Mouse (Mus musculus) gastrocnemius, postnatal 36 days (tissue): ENCODE measurements at regions not wholly inside any gene's neighbourhood (a gene's known extent, or its start where the extent isn't known, plus 50 kb on each side); places are given as distances from the start of the nearest gene placed in this dataset.

Experiments used
- DNase-seq, 2 experiments: peaks; one replicate each; pipeline ENCODE4 v3.0.0; 2022
- intact Hi-C: fragments of 180-260 bp; cut with DNase I; formaldehyde crosslinking; loops from one replicate; pipeline ENCODE4 v1.15.1; 2025

DNA sequence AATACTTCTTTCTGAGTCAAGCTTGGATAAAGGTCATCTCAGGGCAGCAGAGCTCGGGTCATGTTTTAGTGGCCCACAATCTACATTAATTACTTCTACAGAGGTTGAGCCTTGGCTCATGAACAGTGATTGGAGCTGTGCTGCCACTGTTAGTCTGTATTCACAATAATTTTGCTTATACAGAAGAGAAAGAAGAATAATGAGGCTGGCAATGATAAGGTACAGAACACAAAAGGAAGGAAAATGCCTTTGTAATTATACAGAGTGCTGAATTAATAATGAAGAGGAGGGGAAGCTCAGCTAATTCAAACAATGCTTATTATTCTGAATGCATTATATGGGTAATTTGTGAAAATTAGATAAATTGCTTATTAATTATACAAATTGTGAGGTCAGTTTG lies 573.9 kb upstream of the Cblb start:
- DNase-seq, result no peak
- intact Hi-C loops, result no loop called here

DNA sequence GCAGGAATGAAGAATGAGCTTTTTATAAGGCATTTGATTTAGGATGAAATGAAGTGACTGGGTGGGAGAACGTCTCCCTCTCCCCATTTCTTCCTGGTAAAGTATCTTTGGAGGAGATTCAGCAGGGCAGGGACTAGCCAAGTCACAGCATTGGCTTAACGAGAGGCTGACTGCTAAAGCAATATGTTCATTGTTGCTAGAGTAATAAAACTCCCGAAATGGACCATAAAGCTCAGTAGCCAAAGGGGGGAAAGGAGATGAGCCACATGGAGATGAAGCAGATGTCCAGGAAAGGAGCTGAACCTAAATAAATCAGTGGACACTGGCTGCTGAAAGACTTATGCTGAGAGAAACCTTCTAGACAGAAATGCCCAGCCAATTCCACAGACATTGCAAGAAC lies 555.3 kb upstream of the Cblb start:
- intact Hi-C loops, result no loop called here
- no peak for DNase-seq

DNA sequence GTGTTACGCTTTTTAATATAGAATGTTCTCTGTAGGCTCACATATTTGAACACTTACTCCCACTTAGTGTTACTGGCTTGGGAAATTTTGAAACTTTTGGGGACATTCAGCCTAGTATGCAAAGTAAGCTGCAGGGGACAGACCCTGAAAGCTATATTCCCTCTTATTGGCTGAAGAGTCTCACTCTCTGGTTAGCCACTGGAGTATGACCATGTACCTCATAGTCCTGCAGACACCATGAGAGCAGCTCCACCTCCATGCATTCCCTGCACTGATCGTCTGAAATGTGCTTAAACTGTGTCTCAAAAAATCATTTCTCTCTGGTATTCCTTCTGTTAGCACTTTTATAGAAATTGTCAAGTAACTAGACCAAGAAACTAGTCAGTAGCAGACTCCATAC lies 534.9 kb upstream of the Cblb start:
- intact Hi-C loops, result no loop called here
- no peak for DNase-seq

DNA sequence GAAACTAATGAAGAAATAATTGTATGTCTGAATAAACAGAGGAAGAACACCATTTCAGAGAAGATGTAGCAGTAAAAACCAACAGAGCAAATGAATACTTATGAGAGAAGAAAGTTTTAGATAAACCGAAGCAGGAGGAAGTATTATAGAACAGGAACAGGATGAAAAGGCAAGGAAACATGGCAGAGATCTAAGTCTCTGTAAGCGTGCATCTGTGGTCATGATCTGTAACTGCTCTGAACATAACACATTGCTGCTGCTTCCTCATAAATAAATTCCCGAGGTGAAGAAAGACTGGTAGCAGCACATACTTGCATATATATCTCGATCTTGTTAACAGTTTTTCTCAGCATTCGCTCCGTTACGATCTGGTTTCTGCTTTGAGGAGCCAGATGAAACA lies 533.2 kb upstream of the Cblb start:
- intact Hi-C loops, result no loop called here
- DNase-seq, result no peak

DNA sequence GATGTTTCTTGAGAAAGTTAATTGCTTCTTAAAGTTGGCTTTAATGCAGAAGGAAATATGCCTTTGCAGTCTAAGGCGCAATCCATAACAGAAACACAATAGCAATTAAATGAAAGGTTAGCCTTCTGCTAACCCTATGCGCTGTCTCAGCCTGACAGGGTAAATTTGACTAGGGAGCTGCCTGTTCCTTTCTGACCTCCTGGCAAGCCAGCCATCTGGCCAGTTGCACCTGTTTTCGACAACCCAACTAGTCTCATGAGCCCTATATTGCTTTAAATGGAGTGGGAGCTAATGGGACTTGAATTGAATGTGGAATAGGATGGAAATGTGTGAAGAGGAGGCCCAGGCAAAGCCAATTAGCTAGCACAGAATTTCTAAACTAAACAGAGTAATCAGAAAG lies 513.9 kb upstream of the Cblb start:
- intact Hi-C loops, result no loop called here
- no peak for DNase-seq

DNA sequence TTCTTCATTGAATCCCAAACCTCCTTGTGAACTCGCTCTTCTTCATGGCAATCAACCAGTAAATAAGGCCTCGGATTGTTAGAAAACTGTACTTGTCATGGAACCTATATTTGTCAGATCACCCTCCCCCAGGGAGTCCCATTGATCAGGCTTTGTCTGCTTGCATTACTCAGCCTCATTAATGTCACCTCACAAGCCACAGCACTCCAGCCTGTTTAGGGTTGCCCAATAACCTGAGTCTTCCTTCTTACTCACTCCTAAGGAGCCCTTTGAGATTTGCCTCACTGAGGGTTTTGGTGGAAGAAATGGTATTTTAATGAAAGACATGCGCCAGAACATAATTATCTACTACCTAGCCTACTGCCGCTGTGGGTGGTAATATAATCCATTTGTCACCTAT lies 510.3 kb upstream of the Cblb start:
- intact Hi-C loops, result no loop called here
- DNase-seq, result no peak

DNA sequence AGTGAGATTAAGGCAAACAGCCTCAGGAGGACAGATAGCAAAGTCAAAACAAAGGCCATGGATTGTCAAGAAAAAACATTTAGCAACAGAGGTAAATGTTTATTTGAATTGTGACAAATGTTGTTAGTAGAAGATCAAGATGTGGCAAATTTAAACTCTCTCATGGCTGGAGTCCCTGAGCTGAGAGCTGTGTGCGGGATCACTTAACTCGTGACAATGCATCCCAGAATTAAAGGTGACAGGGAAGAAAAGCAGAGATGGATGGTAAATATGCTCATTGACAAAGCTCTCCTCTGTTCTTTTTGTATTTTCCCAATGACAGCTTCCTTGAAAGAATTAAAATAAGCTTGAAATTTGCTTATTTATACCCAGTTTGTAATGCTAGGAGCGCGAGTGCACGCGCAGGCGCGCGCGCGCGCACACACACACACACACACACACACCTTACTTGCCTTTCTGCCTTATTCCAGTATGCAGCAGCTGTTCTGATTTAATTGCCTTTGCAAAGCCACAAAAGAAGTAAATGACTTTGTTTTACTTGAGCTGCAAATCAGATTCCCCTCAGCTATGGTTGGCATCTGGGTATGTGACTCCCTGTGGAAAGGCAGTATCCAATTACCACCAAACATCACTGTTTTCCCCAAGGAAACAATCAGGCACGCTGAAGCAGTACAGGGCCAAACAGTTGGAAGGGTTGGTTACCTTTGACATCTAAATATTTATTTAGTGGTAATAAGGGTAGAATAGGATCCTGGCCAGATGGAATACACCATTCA lies 509.5 kb upstream of the Cblb start:
- intact Hi-C loops, result no loop called here
- no peak for DNase-seq

DNA sequence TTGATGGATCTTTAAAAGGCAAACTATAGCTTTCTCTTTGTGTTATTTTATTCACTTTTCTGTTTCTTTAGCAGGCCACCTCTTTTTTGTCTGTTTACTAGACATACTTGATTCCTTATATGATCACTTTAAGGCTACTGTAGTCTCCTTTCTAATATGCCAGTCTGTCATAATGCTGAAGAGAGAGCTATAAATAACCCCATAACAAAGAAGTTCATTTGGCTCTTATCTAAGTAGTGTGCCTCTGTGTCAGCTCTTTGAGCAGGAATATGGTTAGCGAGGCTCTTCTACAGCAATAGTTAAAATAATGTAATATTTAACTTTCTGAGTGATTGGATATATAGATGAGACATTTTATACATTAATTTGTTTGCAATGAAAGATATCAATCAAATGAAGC lies 507.0 kb upstream of the Cblb start:
- intact Hi-C loops, result no loop called here
- no peak for DNase-seq

DNA sequence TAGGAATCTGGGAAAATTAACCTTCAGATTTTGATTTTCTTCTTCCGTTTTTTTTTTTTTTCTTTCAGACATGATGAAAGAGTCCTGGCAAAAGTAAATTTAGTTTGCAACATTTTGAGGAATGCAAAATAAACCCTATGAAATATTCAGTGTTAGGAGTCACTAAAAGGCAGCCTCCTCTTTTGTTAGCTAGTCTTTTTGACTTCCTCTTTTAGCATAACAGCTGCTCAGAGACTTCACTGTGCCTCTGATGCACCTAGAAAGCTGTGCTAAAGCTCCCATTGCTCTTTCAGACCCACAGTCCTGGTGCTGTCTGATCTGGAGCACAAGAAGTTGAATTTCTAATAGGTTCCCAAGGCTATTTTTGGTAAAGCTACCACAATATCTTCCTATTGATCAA lies 498.5 kb upstream of the Cblb start:
- no peak for DNase-seq
- intact Hi-C loops, result no loop called here

DNA sequence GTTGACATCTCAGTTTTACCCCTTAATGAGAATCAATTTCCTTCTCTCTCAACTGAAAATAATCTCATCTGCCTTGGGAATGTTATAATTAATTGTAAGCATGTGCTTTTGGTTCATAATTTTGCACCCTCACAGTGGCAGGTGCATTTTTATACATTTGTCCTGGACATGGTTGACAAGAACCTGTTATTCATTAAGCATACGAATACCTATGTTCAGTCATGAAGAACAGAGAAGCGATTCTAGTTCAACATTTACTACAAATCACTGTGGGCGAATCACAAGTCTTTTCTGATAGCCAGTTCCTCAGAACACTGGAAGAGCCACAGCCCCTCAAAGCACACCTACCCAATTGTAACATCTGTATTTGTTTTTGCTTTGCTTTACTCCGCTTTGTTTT lies 487.3 kb upstream of the Cblb start:
- intact Hi-C loops, result no loop called here

DNA sequence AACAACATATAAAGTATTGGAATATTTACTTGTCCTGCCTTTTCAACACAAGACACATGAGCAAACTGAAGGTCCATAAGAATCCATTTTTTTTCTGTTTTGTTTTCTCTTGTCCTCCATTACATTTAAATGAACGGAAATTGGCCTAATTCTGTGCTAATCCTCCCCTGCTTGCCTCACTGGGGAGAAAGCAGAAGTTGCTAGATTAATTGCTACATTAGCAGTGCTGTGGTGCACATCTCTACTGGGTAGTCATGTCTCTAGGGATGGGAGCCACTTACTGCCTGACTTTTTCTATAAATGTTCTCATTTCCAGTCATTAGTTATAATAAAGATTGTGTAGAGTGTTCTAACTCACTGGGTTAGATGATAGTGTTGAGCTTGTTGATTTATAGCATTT lies 484.0 kb upstream of the Cblb start:
- DNase-seq, result no peak
- intact Hi-C loops, result no loop called here

More for the DNA sequence above, 487.3 kb upstream of the Cblb start:
- DNase-seq, result no peak

DNA sequence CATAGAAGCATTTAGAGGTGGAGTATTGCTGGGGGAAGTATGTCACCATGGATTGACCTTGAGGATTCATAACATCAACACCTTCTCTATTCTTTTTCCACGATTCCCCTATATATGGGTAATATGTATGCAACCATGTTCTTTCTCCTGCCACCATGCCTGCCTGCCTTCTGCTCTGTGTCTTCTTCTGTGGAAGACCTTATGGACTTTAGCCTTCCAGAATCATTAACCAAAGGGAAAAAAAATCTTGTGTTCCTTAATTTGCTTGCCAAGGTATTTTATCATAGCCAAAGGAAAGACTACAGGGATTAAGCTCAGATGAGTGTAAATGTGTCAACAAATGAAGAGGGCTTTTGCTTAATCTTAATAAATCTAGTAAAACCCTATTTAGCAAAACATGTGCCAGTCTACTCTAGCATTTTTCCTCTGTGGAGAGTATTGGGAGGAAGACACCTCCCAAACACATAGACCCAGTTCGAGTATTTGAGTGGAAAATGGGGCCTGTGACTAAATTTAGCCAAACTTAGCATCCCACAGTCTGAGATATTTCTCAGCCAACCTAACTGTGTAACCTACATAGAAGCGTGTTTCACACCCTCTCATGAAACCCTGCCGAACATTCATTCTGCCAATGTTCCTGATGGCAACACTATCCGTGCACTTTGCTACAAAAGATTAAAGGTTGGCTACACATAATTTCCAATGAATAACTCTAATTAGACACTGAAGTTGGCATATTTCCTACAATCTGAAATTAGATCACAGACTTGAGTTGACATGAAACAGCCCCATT lies 468.0 kb upstream of the Cblb start:
- no peak for DNase-seq
- intact Hi-C loops, result no loop called here

DNA sequence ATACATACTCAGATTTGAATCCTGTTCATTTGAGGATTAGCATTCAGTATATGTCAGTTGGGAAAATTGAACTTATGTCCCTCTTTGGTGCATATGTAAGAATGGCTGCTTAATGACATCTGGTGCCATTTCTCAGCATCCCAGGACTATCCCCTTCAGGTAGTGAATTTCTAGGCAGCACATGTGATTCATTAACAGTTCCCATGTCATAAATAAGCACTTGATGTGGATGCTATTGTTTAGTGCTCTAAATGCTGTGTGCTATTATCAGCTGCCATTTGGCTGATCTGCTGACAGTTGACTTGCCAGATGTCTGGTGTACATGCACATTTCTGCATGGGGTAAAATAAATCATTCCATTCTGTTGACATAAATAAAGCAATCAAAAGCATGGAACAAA lies 467.0 kb upstream of the Cblb start:
- intact Hi-C loops, result no loop called here

DNA sequence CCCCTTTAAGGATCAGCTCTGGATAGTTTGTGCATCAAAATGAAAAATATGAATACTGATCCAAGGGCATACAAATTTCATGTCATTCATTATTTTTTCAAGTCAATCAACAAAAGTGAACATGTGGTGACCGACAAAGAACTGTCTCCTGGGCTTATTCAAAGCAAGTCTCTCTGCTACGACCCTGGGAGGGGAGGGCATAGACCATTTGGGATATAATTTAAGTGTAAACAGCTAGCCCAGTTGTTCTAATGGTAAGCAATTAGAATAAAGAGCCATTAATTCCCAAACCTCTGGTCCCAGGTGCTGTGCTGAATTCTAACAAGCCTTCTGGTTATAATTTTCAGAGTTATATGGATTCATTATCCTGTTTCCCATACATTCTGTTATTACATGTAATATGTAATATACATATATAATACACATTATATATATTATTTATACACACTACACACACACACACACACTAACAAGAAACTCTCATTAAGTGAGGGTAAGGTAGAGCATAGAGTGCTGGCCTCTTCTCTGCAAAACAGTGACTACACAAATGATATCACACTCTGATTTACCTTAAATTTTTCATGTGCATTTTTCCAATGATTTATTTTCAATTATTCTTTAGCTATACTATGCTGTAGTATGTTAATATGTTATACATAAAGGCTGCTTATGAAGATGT lies 453.0 kb upstream of the Cblb start:
- intact Hi-C loops, result no loop called here
- no peak for DNase-seq

More for the DNA sequence above, 467.0 kb upstream of the Cblb start:
- no peak for DNase-seq

DNA sequence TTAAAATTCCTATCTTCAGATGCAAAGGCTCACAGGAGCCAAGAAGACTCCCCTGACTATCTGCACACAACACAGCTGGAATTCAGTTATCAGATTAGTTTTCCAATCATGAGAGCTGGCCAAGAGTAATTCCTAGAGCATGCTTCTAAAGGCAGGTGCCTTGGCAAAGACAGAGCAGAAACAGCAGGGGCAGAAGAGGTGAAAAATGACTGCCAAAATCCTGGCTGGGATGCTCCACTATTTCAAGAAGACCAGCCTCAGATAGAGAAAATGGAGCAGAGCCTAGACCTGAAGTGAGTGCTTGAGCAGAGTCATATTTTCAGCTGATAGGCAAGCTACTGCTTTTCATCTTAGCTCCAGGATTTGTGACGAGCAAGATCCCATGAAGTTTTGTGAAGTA lies 450.5 kb upstream of the Cblb start:
- no peak for DNase-seq
- intact Hi-C loops, result no loop called here

DNA sequence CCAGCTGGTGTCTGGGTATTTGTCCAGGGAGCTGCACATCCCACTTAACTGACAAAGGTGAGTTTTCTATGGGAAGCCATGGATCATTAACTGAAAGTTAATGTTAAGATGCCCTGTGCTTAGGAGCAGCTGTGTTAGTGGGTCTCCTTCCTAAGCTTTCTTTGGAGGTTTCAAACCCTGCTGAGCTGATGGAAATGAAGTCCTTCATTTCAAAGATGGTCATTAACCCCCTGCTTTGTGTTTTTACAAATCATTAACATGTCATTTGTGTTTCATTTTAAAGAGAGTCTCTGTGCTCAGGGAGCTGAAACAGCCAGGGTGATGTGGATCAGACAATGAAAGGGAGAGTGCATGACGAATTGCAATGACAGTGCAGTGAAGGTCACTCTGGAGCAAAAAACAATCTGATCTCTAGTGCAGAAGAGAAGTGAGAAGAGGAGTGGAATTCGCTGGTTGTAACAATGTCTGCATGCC lies 441.1 kb upstream of the Cblb start:
- intact Hi-C loops, result no loop called here
- no peak for DNase-seq

DNA sequence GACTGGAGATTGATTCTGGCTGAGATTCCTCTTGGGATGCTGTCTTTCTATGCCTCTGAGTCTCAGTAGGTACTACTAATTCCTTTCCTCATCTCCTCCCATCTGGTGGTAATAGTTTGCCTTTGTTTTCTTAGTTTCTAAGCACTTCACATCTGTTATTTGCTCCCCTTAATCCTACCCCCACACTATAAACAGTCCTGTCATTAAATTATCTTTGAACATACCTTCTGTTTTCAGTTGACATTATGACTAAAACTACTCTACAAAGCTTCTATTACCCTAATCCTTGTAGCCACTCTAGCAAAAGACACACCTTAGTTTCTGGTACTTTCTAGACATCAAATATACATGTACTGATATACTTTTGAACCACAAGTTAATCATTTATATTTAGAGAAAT lies 413.4 kb upstream of the Cblb start:
- intact Hi-C loops, result no loop called here
- no peak for DNase-seq

DNA sequence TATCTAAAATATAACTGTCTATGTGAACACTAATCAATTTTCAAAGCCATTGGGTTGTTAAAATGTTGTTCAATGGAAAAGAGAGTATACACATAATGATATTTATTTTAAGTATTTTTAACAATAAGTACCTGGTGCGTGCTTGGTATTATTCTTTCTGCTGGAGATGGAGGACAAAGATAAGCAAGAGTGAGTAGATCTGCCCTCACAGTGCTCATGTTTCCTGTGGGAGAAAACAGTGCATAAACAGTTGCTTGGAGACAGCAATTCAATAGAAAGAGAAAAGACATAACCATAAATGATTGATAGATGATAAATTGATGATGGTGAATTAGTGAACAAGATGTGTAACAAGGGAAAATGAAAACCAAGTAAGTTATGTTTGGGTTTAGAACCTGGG lies 384.4 kb upstream of the Cblb start:
- no peak for DNase-seq
- intact Hi-C loops, result no loop called here

DNA sequence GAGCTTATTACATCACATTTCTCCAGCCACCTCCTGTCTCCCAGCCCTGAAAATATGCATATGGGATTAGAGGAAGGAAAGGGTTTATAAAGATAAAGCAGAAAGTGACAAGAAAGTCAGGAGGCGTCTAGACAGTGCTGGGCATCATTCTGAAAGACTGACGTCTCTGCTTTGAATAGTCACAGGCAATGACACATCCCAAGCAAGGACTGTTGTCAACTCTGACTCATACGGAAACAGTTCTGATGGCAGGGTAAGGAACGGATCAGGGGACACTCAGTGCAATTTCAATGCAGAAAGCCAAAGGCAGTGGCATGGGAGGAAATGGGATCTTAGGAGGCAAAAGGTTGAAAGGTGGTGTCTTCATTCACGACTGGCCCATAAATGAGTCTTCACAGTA lies 380.9 kb upstream of the Cblb start:
- intact Hi-C loops, result no loop called here
- no peak for DNase-seq

DNA sequence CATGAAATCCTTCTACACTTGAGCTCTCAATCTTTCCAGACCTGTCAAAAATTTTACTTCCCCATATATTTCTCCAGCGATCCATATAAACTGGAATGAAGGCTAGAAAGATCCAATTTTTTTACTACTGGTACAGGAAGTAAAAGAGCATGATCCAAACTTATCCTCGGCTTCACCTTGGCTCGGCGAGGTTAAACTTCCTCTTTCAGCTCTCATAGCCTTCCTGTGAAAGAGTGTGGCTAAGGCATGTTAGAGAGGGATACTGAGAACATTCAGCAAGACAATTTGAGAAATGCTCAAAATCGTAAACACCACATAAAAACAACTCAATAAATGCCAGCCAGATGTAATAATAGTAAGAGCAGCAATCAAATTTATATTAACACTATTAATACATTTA lies 380.3 kb upstream of the Cblb start:
- no peak for DNase-seq
- intact Hi-C loops, result no loop called here

DNA sequence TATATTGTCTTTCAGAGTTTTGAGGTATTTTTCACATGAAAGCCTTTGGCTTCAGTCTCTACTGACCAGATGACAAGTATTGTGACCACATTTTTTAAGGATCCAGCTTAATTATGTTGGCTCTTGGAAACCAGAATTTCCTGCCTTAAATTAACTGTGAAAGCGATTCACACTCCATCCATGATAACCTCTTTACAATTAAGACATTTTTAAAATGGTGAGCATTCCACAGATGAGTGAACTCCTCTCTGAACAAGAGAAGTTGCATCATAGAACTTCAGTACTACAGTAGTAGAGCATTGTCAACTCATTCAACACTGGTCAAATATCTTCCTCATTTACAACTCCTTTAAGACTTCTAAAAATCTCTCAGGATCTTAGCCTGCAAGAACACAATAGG lies 369.3 kb upstream of the Cblb start:
- intact Hi-C loops, result no loop called here
- DNase-seq, result no peak

DNA sequence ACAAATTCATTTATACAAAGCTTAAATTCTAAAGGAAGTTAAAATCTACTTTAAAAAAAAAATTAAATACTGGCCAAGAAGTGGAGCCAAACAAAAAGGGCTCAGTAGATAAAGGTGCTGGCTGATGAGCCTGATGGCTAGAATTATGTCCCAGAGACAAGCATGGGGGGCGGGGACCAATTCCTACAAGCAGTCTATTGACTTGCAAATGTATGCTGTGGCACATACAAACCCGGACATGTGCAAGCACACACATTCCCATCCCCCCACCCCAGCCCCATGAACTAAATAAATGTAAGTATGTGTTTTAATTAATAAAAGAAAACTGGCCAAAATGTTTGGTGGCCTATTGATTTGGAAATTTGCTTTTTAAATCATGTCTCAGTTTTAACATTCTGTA lies 366.7 kb upstream of the Cblb start:
- intact Hi-C loops, result no loop called here
- no peak for DNase-seq
